Mouse (Mus musculus) spleen, postnatal 36 days (tissue): Measurements from ENCODE around the gene Mrpl20.

ENCODE experiments used
- DNase-seq, 2 experiments: peaks; one replicate each; pipeline ENCODE4 v3.0.0; 2022; ENCODE audit warnings: low spot score in 2 of 2, mixed read lengths in 1 of 2

Gene Mrpl20

DNA sequence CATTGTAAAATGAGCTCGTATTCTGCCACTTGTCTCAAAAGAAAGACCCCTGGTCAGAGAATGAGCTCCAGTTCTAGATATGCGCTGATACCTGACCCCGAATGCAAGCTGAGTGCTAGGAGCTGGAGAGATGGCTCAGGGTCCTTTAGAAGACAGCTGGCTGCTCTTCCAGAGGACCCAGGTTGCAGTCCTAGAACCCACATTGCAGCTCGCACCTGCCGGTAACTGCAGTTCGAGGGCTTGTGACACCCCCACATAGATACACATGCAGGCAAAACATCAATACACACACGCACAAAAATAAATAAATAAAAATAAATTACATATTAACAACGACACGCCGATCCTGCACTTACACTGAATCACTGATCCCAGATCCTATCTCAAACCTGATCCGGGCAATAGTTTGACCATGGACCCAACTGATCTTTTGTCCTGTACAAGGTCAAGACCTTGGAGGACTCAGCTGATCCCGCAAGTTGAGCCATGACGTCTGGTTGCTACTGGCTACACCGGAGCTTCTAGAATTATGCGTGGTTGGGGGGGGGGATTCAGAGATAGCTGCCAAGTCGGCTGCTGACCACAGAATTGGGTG is 19.1 kb upstream of the Mrpl20 start:
- no peak for DNase-seq

DNA sequence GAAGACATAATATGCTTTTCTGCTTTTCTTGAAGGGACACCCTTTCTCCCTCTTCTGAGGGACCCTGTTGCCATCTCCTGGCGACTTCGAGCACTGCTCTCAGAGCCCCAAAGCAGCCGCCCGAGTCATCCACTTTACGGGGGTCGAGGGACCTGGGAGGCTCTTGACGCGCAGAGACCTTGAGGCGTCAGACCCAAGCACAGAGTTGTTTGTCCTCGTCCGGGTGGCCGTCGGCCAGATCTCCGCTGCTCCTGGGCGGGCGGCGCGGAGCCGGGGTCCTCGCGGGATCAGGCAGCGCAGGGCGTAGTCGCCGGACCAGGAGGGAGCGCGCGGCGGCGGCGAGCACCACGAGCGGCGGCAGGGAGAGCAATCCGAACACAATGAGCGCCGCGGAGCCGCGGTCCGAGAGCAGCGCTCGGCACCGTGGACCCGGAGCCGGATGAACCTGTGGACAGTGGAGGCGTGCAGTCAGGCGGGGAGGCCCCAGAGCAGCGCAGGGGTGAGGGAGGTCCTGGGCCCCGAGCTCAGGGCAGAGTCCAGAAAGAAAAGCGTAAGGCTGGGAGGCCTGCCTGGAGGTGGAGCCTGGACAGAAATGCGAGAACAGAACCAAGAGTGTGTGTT is 18.5 kb upstream of the Mrpl20 start:
- DNase-seq: peak; percentile 57 to 63

DNA sequence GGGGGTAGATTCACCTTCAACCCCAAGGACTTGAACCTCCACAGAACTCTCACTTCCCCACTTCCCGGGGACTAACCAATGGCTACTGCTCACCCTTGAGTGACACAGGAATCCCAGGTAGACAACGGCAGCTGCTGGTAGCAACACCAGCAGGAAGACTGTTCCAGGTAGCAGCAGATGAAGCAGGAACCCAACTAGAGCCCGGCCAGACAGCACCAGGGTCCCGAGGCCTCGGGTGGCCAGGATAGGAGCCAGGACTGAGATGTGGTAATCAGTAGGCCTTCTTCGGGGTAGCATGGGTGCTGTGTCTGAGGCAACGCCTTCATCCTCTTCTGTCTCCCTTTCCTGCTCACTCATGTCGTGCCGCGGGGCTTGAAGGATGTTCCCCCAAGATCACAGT is 17.4 kb upstream of the Mrpl20 start:
- DNase-seq: no peak

DNA sequence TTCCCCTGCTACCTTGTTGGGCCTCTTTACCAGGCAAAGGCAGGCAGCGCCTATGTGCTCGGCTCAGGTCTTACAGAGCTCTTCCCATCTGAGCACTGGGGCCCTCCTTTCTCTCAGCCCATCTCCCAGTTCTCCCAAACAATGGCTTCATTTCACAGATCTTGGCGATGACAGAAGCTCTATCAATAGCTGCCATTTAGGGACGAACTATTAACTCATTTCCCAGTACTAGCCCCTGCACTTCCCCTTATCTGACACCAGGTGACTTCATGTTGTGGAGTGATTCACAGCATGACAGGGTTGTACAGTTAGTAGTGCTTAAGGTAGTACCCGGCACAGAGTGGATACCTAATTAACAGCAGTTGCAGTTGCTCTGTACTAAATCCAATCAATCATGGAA is 16.9 kb upstream of the Mrpl20 start, which contains the start of gene Tmem88b:
Gene Tmem88b (minus strand): TSS at position 56 of the 400 bp plus-strand sequence.
- DNase-seq: no peak

DNA sequence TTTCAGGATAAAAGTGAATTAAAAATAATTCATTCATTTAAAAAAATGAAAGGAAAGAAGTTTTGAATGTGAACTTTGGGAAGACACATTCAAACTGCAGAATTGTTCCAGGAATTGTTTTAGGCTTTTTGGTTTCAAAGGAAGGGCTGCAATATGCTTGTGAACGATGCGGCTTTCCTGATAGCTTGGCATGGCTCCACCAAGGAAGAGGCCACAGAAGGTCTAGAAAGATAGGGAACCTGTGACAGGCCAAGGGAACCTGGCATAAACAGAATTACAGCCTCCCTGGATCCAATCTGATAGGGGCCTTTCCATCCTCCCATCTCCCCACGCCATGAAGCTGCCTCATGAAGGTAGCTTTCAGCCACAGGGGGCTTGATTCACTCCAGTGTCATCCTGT is 14.4 kb upstream of the Mrpl20 start:
- peak; percentile 30 to 72 for DNase-seq

DNA sequence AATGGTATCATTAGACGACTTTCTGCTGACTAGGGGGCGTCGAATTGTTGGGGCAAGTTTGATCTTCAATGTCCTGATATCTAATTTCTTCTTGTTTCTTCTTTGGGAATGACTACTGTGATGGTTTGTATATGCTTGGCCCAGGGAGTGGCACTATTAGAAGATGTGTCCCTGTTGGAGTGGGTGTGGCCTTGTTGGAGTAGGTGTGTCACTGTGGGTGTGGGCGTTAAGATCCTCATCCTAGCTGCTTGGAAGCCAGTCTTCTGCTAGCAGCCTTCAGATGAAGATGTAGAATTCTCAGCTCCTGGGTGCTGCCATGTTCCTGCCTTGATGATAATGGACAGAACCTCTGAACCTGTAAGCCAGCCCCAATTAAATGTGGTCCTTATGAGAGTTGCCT is 13.8 kb upstream of the Mrpl20 start:
- DNase-seq: peak; percentile 23 to 53

DNA sequence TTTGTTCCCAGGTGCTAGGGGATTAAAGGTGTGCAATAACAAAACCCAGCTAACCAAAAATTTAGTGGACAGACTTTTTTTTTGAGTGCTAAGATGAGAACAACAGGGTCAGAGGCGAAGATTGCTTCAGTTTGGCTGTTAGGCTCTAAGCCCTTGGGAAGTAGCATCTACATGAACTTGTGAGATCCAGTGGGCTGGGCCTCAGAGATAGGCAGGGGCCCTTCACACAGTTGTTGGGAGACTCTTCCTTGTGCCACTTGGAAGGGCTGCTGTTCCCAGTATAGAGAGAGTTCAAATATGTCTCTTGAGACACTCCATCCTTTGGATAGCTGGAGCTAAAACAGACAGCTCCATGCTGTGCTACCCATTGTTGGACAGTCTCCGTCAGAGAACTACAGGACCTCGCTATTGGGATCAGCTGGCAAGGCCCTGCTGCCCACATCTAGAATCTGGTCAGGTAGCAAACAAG is 12.6 kb upstream of the Mrpl20 start, which contains the start of gene Ankrd65:
Gene Ankrd65 (plus strand): TSS at position 419 of the 469 bp plus-strand sequence.
- no peak for DNase-seq

DNA sequence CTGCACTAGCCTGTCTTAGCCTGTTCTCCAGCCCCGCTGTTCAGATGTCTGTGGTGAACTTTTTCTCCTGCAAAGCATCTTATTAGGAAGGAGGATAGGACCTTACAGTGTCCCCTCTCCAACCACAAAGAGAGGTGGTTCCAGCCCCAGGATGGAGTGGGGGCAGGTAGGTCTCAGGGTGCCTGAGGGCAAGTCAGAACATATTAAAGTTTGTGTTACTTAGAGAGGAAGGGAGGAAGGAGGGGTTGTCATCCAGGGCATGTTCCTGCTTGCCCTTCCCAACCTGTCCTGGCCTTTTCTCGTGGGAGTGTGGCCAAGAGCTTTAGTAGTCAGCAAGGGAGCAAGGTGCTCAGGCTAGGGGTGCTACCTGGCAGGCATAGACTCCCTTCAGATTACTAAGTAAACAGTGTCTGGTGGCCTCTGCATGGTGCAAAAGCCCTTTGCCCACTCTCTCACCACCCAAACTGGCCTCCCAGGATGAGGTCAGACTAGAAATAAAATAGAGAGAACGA is 12.0 kb upstream of the Mrpl20 start:
- no peak for DNase-seq

DNA sequence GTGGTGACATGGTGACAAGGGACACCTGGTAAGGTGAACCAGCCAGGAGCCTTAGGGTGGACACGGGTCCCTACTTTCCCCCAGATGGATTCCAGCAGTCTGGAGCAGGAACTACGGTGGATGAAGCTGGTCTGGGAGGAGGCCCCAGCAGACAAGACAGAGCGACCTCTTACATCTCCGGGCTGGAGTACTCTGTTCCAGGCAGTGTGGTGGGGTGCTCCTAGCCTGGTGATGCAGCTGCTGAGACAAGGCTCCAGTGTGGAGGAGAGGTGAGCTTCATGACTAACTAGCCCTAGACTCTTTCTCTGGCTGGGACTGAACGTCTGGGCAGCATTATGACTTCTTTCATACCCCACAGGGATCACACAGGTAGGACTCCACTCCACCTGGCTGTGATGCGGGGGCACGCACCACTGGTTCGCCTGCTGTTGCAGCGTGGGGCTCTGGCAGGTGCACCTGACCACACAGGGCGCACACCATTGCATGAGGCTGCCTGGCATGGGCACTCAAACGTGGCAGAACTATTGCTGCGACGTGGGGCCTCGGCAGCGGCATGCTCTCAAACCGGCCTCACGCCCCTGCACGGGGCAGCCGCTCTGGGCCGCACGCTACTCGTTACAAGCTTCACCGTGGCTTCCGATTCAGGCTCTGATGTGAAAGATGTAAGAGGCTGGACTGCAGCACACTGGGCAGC is 11.3 kb upstream of the Mrpl20 start:
- DNase-seq: no peak

DNA sequence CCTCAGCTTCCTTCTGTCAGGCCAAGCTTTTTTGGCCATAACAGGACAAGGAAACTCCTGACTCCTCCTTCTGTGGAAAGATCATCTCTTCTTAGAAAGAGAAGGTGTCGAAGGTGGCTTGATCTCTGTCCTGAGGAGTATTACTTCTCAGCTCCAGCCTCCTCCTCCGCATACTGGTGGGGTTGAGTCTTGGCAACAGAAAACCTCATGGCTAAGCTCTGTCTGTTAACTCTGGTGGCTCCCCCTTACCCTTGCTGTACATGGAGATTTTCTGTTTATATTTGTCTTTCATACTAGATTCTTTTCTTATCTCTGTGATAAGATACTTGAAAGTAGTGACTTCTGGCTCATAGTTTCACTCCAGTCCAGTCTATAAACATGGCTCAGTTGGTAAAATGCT is 8.9 kb upstream of the Mrpl20 start:
- no peak for DNase-seq

DNA sequence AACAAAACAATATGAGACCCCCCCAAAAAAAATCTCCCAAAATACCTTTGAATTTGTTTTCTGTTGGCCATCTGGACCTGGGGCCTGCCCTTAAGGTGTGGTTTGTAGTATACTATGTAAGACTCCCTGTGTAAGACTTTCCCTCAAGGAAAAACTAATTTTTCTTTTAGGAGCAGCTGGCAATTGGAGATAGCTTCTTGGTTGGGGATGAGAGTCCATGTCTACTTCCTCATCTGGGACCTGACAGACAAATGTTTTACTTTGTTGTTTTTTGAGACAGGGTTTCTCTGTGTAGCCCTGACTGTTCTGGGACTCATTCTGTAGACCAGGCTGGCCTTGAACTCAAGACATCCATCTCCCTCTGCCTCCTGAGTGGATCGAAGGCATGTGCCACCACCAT is 603 bp upstream of the Mrpl20 start:
- DNase-seq: no peak

DNA sequence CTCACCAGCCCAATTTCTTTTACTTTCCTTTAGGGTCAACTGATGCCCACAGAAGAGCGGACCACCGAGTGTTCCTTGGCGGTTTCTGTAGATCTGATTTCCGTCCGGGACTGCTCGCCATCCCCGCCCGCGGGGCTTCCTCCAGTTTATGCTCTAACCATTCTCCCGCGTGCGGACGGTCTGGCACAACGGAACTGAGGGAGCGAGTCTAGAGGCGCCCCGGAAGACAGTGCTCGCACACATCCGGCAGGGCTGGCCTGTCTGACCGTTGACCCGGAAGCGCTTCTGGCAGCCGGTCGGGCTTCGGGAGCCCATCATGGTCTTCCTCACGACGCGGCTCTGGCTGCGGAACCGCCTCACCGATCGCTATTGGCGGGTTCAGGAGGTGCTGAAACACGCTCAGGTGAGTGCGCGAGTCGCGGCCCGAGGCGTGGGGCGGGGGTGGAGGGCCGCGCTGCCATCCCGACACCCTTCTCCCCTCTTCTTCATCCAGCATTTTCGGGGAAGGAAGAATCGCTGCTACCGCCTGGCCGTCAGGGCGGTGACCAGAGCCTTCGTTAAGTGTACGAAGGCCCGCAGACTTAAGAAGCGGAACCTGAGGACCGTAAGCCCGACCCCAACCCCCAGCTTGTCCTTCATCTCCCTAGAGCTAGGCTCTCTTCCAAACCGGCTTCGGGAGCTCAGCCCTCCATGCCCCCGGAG is 813 bp downstream of the Mrpl20 start:
- peak; percentile 92 to 94 for DNase-seq

DNA sequence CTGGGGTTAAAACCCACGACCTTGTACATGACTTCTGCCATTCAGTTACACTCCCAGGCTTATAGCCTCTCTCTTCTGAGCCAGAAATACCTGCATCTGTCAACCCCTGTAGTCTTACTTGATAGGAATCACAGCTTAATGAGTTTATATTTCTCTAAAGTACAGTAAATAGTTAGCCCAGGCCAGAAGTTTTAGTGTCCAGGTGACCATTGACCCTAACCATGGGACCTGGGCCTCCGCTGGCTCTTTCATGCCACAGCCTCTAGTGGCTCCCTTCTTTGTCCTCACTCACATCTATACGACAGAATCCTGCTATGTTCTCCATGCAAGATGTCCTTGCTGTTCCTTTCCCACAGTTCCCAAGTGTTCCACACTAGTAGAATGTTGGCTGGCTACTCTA is 5.2 kb downstream of the Mrpl20 start:
- no peak for DNase-seq

DNA sequence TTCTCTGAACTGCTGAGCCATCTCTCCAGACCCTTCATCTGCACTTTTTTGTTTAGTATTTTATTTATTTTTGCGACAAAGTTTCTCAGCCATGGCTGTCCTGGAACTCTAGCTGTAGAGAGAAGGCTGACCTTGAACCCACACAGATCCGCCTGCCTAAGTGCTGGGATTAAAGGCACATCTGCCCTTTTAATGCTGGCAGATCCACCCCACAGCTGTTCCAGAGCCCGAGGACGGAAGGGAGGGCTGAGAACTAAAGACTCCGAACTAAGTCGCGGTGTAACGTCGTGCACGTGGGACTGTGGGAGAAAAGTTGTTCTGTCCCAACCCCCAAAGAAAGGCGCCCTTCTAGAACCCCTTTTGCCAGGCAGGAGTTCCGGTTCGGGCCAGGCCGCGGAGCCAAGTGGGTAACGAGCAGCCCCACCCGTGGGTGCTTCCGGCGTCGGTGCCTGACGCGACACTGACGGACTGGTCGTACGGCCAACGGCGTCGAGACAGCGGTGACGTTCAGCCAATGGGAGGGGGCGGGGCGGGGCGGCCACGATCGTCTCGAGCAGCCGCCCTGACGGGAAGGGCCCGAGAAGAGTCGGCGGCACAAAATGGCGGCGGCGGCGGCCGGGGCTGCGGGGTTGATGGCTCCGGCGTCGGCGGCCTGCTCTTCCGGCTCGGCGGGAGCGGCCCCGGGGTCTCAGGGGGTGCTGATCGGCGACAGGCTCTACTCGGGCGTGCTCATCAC is 9.4 kb downstream of the Mrpl20 start, which contains the start of gene Ccnl2:
Gene Ccnl2 (plus strand): TSS at position 561 of the 736 bp plus-strand sequence.
- DNase-seq: peak; percentile 95

DNA sequence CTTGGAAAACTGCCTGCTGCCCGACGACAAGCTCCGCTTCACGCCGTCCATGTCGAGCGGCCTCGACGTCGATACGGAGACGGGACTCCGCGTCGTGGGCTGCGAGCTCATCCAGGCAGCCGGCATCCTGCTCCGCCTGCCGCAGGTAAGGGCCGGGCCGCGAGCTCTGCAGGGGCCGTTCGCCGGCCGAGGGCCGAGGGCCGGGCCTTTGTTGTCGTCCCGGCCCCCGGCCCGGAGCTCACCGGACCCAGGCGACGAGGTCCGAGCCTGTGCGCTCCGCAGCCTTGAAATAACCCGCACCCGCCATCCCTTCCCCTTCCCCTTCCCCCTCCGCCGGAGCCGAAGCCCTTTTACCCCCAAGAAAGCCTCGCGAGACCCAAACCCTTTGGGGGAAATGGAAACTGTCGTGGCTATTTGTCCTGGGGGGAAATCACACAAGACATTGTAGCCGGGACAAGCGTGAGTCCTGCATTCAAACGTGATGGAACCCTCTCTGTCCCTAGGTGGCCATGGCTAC is 10.0 kb downstream of the Mrpl20 start:
- DNase-seq: peak in 1 of 2 experiments; percentile 31

DNA sequence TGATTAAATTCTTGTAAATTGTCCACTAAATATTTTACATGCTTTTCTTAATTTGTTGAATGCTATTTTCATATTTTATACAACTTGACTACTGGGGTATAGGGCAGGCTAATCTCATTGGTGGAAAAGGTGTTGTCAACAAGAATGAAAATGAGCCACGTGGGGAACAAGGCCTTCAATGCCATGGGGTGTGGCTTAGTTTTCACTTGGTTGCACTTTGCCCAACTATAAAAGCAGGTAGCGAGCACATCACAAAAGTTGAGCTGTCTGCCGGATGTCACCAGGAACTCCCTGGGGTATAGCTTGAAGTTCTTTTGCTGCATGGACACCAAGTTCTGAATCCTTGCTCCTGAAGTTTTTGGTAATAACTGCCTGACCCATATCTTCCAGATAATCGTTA is 14.9 kb downstream of the Mrpl20 start:
- DNase-seq: no peak

DNA sequence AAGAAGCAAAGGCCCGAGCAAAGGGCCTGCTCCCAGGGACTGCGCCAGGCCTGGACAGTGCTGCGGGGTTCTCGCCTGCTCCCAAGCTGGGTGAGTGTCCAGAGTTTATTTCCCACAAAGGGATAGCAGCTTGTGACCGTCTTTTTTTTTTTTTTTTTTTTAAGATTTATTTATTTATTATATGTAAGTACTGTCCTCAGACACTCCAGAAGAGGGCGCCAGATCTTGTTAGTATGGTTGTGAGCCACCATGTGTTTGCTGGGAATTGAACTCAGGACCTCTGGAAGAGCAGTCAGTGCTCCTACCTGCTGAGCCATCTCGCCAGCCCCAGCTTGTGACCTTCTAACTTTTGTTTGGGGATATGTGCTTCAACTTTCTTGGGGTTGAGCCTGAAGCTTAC is 18.3 kb downstream of the Mrpl20 start:
- no peak for DNase-seq

DNA sequence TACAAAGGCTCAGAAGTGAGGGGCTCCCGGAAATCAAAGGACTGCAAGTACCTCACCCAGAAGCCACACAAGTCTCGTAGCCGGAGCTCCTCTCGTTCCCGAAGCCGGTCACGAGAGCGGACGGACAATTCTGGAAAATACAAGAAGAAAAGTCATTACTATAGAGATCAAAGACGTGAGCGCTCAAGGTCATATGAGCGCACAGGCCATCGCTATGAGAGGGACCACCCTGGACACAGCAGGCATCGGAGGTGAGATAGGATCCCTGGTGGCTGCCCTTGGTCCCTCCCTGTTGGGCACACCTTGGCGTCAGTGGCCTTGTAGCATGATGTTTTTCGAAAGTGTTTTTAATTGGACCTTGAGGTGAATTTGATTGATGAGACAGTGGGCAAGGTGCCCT is 20.8 kb downstream of the Mrpl20 start:
- DNase-seq: no peak

DNA sequence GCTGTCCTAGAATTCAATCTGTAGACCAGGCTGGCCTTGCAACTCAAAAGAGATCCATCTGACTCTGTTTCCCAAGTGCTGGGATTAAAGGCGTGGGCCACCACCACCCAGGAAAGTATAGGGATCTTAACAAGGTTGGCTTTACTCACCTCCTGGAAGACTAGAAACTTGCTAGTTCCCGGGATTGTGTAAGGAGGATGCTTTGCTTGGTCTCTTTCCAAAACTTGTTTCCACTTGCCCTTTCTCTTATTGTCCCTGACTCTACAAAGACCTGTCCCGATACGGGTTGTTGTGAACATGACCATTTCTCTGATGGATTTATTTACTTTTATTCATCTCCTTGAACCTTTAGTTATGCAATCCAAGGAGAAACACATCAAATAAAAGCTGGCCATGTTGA is 27.2 kb downstream of the Mrpl20 start:
- no peak for DNase-seq

DNA sequence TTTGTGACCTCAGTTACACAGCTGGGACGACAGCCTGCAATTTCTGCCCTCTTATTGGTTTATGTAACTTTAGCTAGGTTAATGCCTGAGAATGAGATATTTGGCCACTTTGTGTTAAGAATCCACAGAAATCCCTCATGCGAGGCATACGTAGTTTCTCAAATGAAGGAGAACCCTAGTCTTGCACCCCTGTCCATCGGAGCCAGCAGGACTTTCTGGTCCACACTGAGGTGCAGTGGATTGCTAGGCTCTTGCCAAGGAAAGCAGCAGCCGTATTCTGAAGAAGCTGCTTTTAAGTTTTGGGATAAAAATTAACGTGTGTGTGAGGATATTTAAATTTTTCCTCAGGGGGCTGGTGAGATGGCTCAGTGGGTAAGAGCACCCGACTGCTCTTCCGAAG is 27.9 kb downstream of the Mrpl20 start:
- DNase-seq: no peak

DNA sequence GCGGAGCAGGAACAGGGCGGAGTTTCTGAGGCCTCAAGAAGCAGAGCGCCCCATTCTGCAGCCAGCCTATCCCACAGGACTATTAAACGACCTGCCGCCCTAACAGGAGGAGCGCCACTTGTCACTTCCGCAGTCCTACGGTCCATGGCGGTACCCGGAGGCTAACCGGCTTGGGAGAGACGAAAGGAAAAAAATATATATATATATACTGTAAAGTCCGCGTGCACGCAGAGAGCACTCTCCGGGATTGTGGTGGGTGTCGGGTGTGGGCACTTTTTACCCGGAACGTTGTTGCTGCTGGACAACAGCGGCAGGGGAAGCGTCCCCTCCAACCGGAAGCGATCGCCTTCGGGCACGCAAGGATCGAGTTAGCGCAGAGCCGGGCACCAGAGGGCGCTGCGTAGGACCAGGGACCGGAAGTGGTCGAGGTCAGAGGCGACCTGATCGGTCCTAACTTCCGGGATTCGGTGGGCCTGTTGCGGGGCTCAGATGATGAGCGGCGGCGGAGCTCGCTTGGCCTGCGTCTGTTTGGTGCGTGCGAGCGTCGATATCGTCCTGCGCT is 28.6 kb downstream of the Mrpl20 start, which contains the start of gene Aurkaip1:
Gene Aurkaip1 (plus strand): TSS at position 68 of the 562 bp plus-strand sequence.
- peak; percentile 95 to 96 for DNase-seq
